Mouse (Mus musculus): Measurements from ENCODE around the gene Ndufs2. TPM values are rescaled to one million over a fixed set of nuclear protein-coding genes. Genes with fewer than 3 reads are reported as not detected.
A peak's percentile ranks its signal among the peaks of the same experiment; 100 is the strongest.

The Ndufs2 gene
- polyA plus RNA-seq, 1 experiment from 2014 or later = 280 TPM

- Histone ChIP-seq H3K4me2 (ENCODE audit: low read length) (no peak overlapping the region), H3K9me3 (ENCODE audit: control insufficient read depth, low read length) (no peaks in the 10 kb centered on the region), H3K27me3 (replicated peaks; ENCODE audit: control insufficient read depth, insufficient read depth, low read length) (no peaks in the 10 kb centered on the region), H3K36me3 (ENCODE audit: control insufficient read depth, insufficient read depth, low read length) (no peaks in the 10 kb centered on the region), H3K4me3 (ENCODE audit: low read length) (no peak overlapping the region), H3K4me1 (ENCODE audit: control insufficient read depth, insufficient read depth, low read depth, low read length) (peaks cover 14% of the 10 kb centered on the region), H3K27ac (ENCODE audit: low read depth, low read length) (no peak overlapping the region), H3K9ac (ENCODE audit: low read depth, low read length) (no peak overlapping the region)
- WGBS = 80% methylated on average over 3 of the region's 3 CpGs
- ATAC-seq = no peak
Measured at GRCm38 (mm10) chr1:171260316-171260715, 9.1 kb upstream of the Ndufs2 start.

- Histone ChIP-seq H3K4me1 (ENCODE audit: control insufficient read depth, insufficient read depth, low read depth, low read length) (peaks cover 14% of the 10 kb centered on the region), H3K36me3 (ENCODE audit: control insufficient read depth, insufficient read depth, low read length) (no peaks in the 10 kb centered on the region), H3K4me3 (ENCODE audit: low read length) (no peak overlapping the region), H3K4me2 (ENCODE audit: low read length) (no peak overlapping the region), H3K27me3 (replicated peaks; ENCODE audit: control insufficient read depth, insufficient read depth, low read length) (no peaks in the 10 kb centered on the region), H3K27ac (ENCODE audit: low read depth, low read length) (no peak overlapping the region), H3K9ac (ENCODE audit: low read depth, low read length) (no peak overlapping the region), H3K9me3 (ENCODE audit: control insufficient read depth, low read length) (no peaks in the 10 kb centered on the region)
- WGBS = 80% methylated on average over 17 of the region's 17 CpGs
- no peak for ATAC-seq
Measured at GRCm38 (mm10) chr1:171258921-171259320, 7.7 kb upstream of the Ndufs2 start.

DNA sequence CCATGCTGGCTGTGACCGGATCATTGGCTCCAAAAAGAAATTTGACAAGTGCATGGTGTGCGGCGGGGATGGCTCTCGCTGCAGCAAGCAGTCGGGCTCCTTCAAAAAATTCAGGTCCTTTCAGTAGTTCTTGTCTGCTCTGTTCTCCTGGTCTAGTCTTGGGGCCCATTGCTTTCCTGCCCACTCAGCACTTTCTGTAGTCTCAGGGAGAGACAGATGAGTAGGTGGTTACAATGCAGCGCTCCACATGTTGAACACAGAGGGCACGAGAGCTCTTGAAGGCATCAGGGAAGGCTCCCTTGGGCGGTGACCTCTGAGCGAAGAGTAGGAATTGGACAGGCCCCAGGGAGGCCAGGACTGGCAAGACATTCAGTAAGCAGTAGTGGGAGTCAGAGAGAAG lies 6.6 kb upstream of the Ndufs2 start:
- H3K4me2 ChIP-seq (ENCODE audit: low read length) = no peak overlapping the region
- no peak overlapping the region for H3K27ac ChIP-seq (ENCODE audit: low read depth, low read length)
- WGBS = 86% methylated on average over 9 of the region's 9 CpGs
- no peaks in the 10 kb centered on the region for H3K36me3 ChIP-seq (ENCODE audit: control insufficient read depth, insufficient read depth, low read length)
- no peaks in the 10 kb centered on the region for H3K27me3 ChIP-seq (replicated peaks; ENCODE audit: control insufficient read depth, insufficient read depth, low read length)
- no peak for ATAC-seq
- no peak overlapping the region for H3K4me3 ChIP-seq (ENCODE audit: low read length)
- no peak overlapping the region for H3K9ac ChIP-seq (ENCODE audit: low read depth, low read length)
- H3K4me1 ChIP-seq (ENCODE audit: control insufficient read depth, insufficient read depth, low read depth, low read length) = peaks cover 6% of the 10 kb centered on the region
- no peaks in the 10 kb centered on the region for H3K9me3 ChIP-seq (ENCODE audit: control insufficient read depth, low read length)

- H3K4me2 ChIP-seq (ENCODE audit: low read length) = no peak overlapping the region
- H3K4me1 ChIP-seq (ENCODE audit: control insufficient read depth, insufficient read depth, low read depth, low read length) = peaks cover 6% of the 10 kb centered on the region
- H3K36me3 ChIP-seq (ENCODE audit: control insufficient read depth, insufficient read depth, low read length) = no peaks in the 10 kb centered on the region
- H3K9me3 ChIP-seq (ENCODE audit: control insufficient read depth, low read length) = no peaks in the 10 kb centered on the region
- ATAC-seq = no peak
- no peaks in the 10 kb centered on the region for H3K27me3 ChIP-seq (replicated peaks; ENCODE audit: control insufficient read depth, insufficient read depth, low read length)
- no peak overlapping the region for H3K27ac ChIP-seq (ENCODE audit: low read depth, low read length)
- WGBS = 70% methylated on average over 15 of the region's 15 CpGs
- no peak overlapping the region for H3K4me3 ChIP-seq (ENCODE audit: low read length)
- no peak overlapping the region for H3K9ac ChIP-seq (ENCODE audit: low read depth, low read length)
Measured at GRCm38 (mm10) chr1:171256937-171257548, 5.9 kb upstream of the Ndufs2 start.

DNA sequence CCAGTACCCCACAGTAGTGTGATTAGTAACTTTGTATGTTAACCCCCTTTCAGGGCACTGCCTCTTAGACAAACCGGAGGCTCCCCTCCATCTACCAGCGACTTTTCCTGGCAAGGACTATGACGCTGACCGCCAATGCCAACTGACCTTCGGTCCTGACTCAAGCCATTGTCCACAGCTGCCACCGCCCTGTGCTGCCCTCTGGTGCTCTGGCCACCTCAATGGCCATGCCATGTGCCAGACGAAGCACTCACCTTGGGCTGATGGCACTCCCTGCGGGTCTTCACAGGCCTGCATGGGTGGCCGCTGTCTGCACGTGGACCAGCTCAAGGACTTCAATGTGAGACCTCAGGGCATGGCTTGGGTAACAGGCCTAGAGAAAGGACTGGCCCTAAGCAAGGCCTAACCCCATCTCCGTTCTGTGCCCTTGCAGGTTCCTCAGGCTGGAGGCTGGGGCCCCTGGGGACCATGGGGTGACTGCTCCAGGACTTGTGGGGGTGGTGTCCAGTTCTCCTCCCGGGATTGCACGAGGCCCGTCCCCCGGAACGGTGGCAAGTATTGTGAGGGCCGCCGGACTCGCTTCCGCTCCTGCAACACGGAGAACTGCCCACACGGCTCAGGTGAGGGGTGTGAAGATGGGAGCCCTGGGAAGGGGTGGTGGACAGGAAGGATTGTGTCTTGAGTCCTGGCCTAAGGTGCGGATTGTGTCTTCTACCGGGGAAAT lies 5.1 kb upstream of the Ndufs2 start:
- Histone ChIP-seq H3K9ac (ENCODE audit: low read depth, low read length) (no peak overlapping the region), H3K27me3 (replicated peaks; ENCODE audit: control insufficient read depth, insufficient read depth, low read length) (no peaks in the 10 kb centered on the region), H3K9me3 (ENCODE audit: control insufficient read depth, low read length) (no peaks in the 10 kb centered on the region), H3K27ac (ENCODE audit: low read depth, low read length) (no peak overlapping the region), H3K36me3 (ENCODE audit: control insufficient read depth, insufficient read depth, low read length) (no peaks in the 10 kb centered on the region), H3K4me2 (ENCODE audit: low read length) (no peak overlapping the region), H3K4me1 (ENCODE audit: control insufficient read depth, insufficient read depth, low read depth, low read length) (peaks cover 13% of the 10 kb centered on the region), H3K4me3 (ENCODE audit: low read length) (no peak overlapping the region)
- 92% methylated on average over 24 of the region's 24 CpGs for WGBS
- no peak for ATAC-seq

DNA sequence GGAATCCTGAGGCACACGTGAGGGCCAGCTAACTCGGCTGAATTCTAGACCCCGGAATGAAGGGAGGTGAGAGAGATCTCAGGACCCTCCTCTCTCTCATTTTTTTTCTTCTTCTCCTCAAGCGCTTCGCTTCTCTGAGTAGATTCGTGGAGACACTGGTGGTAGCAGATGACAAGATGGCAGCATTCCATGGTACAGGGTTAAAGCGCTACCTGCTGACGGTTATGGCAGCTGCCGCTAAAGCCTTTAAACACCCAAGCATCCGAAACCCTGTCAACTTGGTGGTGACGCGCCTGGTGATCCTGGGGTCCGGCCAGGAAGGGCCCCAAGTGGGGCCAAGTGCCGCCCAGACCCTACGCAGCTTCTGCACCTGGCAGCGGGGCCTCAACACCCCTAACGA lies 1.2 kb upstream of the Ndufs2 start:
- Histone ChIP-seq H3K4me2 (ENCODE audit: low read length) (peak overlapping the region; percentile 59), H3K36me3 (ENCODE audit: control insufficient read depth, insufficient read depth, low read length) (no peaks in the 10 kb centered on the region), H3K4me3 (ENCODE audit: low read length) (peak overlapping the region; percentile 37; the same call in 1 of the 2 replicates), H3K4me1 (ENCODE audit: control insufficient read depth, insufficient read depth, low read depth, low read length) (peaks cover 29% of the 10 kb centered on the region), H3K27me3 (replicated peaks; ENCODE audit: control insufficient read depth, insufficient read depth, low read length) (no peaks in the 10 kb centered on the region), H3K9me3 (ENCODE audit: control insufficient read depth, low read length) (no peaks in the 10 kb centered on the region), H3K27ac (ENCODE audit: low read depth, low read length) (peak overlapping the region; percentile 70), H3K9ac (ENCODE audit: low read depth, low read length) (peak overlapping the region; percentile 57)
- 50% methylated on average over 17 of the region's 17 CpGs for WGBS
- no peak for ATAC-seq

DNA sequence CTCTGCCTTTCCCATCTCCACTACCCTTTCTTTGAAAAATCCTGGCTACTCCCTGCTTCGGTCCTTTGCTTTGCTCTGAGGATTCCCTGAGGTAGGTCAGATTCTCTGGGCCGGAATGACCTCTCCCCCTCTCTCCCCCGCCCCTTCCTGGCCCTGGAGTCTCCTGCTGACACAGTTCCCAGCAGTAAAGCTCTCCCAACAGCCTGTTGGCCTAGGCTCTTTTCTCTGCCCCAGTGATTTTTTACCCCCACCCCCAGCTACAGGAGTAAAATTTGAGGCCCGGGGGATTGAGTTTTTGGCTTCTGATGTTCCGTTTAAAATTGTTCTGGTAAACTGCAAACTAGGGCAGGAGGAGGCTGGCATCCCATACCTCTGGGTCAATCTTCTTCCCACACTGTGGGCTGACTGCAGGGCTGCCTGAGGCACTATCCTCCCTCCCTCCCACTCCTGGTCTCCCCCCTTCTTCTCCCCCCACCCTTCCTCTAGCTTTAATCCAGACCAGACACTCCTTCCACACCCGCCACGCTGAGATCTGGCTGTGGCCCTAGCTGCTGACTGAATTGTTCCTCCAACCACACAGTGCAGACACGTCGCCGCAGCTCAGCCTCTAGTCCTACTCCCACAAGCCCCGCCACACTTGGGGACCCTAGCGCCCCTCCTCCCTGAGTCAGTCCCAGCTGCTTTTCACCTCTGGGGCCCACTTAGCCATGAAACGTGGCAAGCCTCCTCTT lies 571 bp upstream of the Ndufs2 start:
- no peak for ATAC-seq
- Histone ChIP-seq H3K9me3 (ENCODE audit: control insufficient read depth, low read length) (no peaks in the 10 kb centered on the region), H3K4me3 (ENCODE audit: low read length) (peak overlapping the region; percentile 37), H3K9ac (ENCODE audit: low read depth, low read length) (peak overlapping the region; percentile 57), H3K27me3 (replicated peaks; ENCODE audit: control insufficient read depth, insufficient read depth, low read length) (no peaks in the 10 kb centered on the region), H3K4me1 (ENCODE audit: control insufficient read depth, insufficient read depth, low read depth, low read length) (peaks cover 31% of the 10 kb centered on the region), H3K27ac (ENCODE audit: low read depth, low read length) (peak overlapping the region; percentile 70), H3K4me2 (ENCODE audit: low read length) (peak overlapping the region; percentile 59), H3K36me3 (ENCODE audit: control insufficient read depth, insufficient read depth, low read length) (no peaks in the 10 kb centered on the region)
- WGBS = 4% methylated on average over 13 of the region's 13 CpGs

- WGBS = 11% methylated on average over 5 of the region's 5 CpGs
- H3K9me3 ChIP-seq (ENCODE audit: control insufficient read depth, low read length) = no peaks in the 10 kb centered on the region
- ATAC-seq = no peak
- peak within 1 kb of the TSS; percentile 37 for H3K4me3 ChIP-seq (ENCODE audit: low read length)
- no peaks in the 10 kb centered on the region for H3K27me3 ChIP-seq (replicated peaks; ENCODE audit: control insufficient read depth, insufficient read depth, low read length)
- H3K4me1 ChIP-seq (ENCODE audit: control insufficient read depth, insufficient read depth, low read depth, low read length) = peaks cover 39% of the 10 kb centered on the region
- peak within 1 kb of the TSS; percentile 59 for H3K4me2 ChIP-seq (ENCODE audit: low read length)
- no peaks in the 10 kb centered on the region for H3K36me3 ChIP-seq (ENCODE audit: control insufficient read depth, insufficient read depth, low read length)
- H3K27ac ChIP-seq (ENCODE audit: low read depth, low read length) = peak within 1 kb of the TSS; percentile 64
- peak within 1 kb of the TSS; percentile 55 for H3K9ac ChIP-seq (ENCODE audit: low read depth, low read length)
Measured at GRCm38 (mm10) chr1:171249913-171250600, 1.1 kb downstream of the Ndufs2 start, which contains the start of gene Adamts4. TSS of gene Adamts4 (plus strand) at chr1:171250421.

Measured in hindbrain, embryonic 16.5 days (tissue).